Mouse (Mus musculus) testis, adult 10 weeks (tissue): ENCODE data around the gene Zfp518b. TPM values are rescaled to one million over a fixed set of nuclear protein-coding genes. Genes with fewer than 3 reads are reported as not detected.

ENCODE experiments used
- polyA plus RNA-seq: library from polyadenylated mRNA; stranded (reverse); fragments of 350-450 nt; fragmentation: Illumina TruSeq; extraction: RNeasy Lipid Tissue Mini Kit (QIAGEN cat#74804); gene quantifications from one replicate; pipeline ENCODE4 v1.2.3, GENCODE M21; 2014; ENCODE audit warnings: low read depth, low replicate concordance

Zfp518b gene
- 2.3 TPM for polyA plus RNA-seq

GRCm38 (mm10) chr5:38684164-38684911 lies at the start of gene Zfp518b:
TSS of gene Zfp518b (minus strand) at chr5:38684826.

Other genes starting within 250 kb of the Zfp518b start
- gene Slc2a9, start 181.7 kb downstream of the Zfp518b start, polyA plus RNA-seq, result 0.06 TPM
- 47.8 TPM for gene Wdr1, start 121.6 kb downstream of the Zfp518b start, polyA plus RNA-seq
- gene Clnk, start 192.0 kb upstream of the Zfp518b start, polyA plus RNA-seq, result 1.7 TPM